Mouse (Mus musculus): ENCODE data around the gene Zfp827.

Gene Zfp827

GRCm38 (mm10) chr8:79065924-79066323, 37.7 kb downstream of the Zfp827 start:
- no peak for DNase-seq (ENCODE audit: low spot score)

GRCm38 (mm10) chr8:79067812-79068630, 39.8 kb downstream of the Zfp827 start:
- DNase-seq (ENCODE audit: low spot score) = no peak

DNA sequence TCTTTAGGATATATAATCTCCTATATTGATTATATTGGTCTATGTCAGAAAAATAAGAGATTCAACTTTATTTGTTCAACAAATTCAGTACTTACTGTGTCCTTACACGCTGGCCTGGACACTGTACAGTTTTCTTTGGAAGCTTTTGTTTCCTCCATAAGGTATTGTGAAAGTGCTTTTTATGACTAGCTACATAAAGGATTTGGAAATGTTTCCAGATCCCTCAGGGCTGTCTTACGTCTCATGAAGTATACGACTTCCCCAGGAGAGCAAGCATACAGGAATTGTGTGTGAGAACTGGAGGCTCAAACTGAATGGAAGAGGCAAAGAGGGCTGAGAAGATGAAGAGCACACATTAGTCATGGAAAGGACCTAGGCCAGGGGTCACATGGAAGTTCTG, 45.1 kb downstream of the Zfp827 start:
- no peak for DNase-seq (ENCODE audit: low spot score)

DNA sequence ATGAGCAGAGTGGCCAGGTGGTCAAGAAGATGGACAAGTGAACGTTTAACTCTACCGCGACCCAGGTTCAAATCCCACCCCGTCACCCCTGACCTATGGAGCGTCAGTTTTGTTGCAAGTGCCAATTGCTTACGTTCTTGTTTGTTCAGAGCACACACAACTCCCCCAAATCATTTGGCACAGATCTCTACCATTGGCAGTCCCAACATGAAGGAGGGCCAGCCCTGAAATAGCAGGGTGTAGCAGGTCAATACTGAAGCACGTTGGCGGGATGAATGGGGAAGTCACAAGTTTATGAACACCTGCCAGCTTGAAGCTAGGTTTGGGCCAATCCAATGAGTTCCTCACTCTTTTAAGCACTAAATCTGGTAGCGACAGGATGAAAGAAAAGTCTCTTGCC, 46.7 kb downstream of the Zfp827 start:
- peak; percentile 28 for DNase-seq (ENCODE audit: low spot score)

DNA sequence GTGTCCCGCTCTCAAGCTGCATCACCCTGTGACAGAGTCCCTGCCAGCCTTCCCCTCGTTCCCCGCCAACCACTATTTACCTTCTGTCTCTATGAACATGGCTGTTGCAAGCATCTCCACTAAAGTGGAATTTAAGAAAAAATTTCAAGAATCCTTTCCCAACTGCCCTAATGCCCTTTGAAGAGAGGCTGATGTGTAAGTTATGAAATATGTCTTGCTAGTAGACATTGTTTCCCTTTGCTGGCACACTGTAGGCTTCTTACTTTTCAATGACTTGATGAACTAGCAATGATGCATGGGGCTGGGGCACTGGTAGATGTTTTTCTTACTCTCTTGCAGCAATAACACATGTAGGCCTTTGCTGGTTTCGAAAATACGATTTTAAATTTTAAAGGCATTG, 49.0 kb downstream of the Zfp827 start:
- no peak for DNase-seq (ENCODE audit: low spot score)

GRCm38 (mm10) chr8:79078556-79079195, 50.4 kb downstream of the Zfp827 start:
- DNase-seq (ENCODE audit: low spot score) = no peak

- no peak for DNase-seq (ENCODE audit: low spot score)
Observed at GRCm38 (mm10) chr8:79079196-79079561, 50.9 kb downstream of the Zfp827 start.

DNA sequence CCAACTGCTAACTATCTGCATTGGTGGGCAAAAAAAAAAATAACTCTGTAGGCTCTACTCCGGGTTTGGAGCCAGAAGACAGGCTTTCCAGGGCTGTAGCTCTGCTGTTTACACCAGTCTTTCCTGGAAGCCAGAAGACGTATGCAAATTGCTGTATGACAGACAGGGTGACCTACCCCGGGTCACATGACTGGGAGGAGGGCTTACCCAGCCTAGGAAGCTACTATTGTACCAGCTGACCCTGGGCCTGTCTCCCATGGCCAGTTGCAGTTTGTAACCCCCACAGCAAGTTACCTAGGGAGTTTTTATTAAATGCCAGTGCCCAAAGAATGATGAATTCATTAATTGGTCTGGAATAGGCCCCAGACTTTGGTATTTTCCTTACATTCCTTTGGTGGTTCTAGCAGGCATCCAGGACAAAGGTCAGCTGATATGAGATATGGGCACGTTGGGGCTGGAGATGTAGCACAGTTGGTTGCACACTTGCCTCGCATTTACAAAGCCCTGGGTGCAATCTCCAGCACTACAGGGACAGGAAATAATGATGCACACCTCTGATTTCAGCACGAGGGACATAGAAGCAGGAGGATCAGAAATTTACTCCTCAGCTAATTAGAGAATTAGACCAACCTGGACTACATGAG, 52.0 kb downstream of the Zfp827 start:
- no peak for DNase-seq (ENCODE audit: low spot score)

- no peak for DNase-seq (ENCODE audit: low spot score)
Observed at GRCm38 (mm10) chr8:79081333-79081732, 53.1 kb downstream of the Zfp827 start.

- DNase-seq (ENCODE audit: low spot score) = no peak
Observed at GRCm38 (mm10) chr8:79081955-79082354, 53.7 kb downstream of the Zfp827 start.

DNA sequence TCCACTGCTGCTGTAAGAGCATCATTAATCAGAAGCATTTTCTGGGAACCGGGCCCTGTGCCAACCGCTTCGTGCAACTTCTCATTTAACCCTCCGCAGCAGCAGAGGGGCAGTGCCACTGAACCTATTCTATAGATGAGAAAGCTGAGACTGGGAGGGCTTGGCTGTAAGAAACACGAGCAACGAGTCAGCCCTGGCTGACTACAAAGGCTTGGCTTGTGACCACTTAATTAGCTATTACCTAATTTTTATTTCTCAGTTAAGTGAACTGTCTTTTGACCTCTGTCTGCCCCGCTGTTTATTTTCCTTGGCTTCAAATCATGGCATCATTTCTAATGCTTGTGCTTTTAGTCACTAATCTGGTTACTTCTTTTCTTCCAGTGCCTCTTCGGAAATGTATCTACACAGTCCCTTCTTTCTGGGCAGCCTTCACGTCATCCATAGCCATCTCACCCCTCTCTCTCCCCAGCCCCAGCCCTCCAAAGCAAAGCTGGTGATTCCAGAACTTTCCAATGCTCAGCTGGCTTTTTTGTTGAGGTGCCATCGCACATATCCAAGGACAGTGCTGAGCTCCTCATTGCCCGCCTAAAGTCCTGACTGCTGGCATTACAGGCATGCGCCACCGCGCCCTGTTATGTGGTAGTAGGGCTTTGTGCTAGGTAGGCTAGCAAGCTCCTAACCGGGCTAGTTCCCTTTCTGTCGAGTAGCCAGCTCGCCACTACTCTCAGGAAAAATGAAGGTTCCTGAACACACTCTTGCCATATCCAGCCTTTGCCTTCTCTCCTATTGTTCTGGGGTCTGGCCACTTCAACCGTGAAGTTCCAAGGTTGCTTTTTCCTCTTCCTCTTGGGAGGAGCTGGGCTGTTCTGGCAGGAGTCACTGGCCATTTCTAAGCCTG, 55.5 kb downstream of the Zfp827 start:
- DNase-seq (ENCODE audit: low spot score) = no peak

DNA sequence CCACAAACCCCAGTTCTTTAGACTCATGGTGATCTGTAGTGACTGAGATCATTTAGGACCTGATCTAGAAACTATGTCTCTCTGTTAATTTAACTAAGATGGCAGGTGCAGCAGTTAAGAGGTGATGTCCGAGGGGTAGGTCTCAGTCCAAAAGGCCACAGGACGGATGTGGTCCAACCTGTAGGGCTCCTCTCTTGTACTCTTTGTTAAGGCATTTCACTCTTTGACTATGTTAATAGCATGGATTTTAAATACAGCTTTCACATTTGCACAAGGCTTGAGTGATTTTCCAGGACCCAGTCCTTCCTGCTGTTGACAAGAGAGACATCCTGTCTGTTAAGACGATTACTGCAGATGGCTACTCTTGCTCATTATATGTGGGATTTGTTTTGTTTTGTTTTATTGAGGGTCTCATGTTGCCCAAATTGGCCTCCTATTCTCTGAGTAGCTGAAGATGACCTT, 56.2 kb downstream of the Zfp827 start:
- DNase-seq (ENCODE audit: low spot score) = no peak

- DNase-seq (ENCODE audit: low spot score) = no peak
Observed at GRCm38 (mm10) chr8:79094422-79094821, 66.2 kb downstream of the Zfp827 start.

DNA sequence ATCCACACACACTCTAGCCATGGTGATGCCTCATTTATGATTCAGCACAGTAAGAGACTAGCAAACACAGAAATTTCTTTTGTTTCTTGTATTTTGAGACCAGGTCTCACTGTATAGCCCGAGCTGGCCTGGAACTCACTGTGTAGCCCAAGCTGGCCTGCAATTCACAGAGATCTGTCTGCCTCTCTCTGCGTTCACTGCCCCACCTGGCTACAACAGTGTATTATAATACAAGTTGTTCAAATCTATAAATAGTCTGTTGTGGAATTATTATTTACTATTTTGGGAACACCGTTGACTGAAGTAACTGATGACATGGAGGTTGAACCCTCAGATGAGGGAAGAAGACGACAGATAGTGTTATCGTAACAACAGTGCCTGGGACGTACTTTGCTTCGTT, 66.9 kb downstream of the Zfp827 start:
- DNase-seq (ENCODE audit: low spot score) = no peak

DNA sequence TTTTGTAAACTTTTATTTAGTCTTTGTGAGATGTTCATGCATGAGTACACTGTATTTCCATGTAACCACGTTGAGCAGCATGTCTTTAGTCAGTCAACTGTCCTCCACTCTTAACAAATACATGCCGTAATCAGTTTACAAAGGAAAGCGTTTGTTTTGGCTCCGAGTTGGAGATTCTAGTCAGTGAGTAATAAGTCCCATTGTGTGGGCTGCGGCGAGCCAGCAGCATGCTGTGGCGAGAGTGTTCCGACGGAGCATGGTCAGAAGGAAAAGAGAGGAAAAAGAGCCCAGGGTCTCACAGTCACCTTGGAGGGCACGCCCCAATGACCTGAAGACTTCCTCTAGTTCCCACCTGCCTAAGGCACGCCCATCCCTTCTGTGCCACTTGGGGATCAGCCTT, 68.7 kb downstream of the Zfp827 start:
- no peak for DNase-seq (ENCODE audit: low spot score)

DNA sequence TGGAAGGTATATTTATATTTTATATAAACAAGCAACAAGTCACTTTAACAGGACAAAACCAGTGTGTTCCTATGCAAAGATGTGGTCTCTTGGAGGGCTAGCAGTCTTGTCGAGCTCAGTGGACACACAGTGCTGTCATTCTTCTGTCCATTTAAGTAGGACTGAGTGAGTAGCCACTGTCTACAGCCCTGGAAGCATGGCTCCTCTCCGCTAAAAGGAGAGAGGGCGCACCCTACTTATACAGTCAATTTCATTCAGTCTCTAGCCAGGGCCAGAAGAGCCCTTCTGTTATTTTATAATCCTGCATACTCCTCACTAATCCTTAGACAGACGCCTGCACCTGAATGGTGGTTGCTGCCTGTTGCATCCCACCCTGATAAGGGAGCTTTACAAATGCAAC, 74.5 kb downstream of the Zfp827 start:
- no peak for DNase-seq (ENCODE audit: low spot score)

- DNase-seq (ENCODE audit: low spot score) = no peak
Observed at GRCm38 (mm10) chr8:79103185-79103878, 75.1 kb downstream of the Zfp827 start.

DNA sequence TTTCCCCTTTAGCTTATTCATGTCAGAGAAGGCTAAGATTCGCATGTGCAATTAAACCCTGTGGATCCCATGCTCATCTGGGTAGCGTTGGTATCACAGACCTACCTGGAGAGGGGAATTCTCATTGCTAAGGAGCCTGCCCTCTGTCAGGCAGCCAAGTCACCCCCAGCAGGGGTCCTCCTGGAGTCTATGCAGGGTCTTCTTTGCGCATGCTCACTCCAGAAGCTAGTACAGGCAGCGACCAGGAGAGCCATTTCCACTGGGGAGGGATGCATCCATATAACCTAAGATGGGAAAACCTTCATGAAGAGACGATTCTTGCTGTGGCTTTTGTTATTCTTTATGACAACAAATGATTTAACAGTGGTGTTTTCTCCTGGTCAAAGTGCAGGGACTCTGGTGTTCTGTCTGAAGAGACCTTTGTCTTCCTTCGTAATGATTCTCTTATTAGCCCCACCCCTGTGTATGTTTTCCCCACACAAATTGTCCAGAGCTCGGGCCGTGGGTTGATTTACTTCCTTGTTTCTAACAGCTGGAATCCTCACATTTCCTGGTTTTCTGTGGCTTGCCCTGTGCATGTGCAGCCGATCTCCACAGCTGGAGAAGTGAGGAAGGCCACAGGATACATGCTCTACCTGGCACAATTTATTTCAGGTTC, 75.8 kb downstream of the Zfp827 start:
- no peak for DNase-seq (ENCODE audit: low spot score)

- DNase-seq (ENCODE audit: low spot score) = no peak
Observed at GRCm38 (mm10) chr8:79104634-79105033, 76.4 kb downstream of the Zfp827 start.

- DNase-seq (ENCODE audit: low spot score) = no peak
Observed at GRCm38 (mm10) chr8:79105186-79105585, 76.9 kb downstream of the Zfp827 start.

GRCm38 (mm10) chr8:79111461-79111860, 83.2 kb downstream of the Zfp827 start:
- no peak for DNase-seq (ENCODE audit: low spot score)

Measured in ovary, adult 18-20 months (tissue).